Mouse (Mus musculus) MEL (cell line): ENCODE measurements around the gene Fat3. TPM values are rescaled to one million over a fixed set of nuclear protein-coding genes. Genes with fewer than 3 reads are reported as not detected.

Source experiments
- DNase-seq: peaks from one replicate; pipeline ENCODE4 v3.0.0; 2011; ENCODE audit warnings: low read depth, low spot score
- H3K27ac ChIP-seq: 2 replicates; pipeline ENCODE4 v1.5.1; 2012; ENCODE audit warnings: low read depth, mild to moderate bottlenecking, control low read depth, low read length, moderate library complexity; ENCODE audit not compliant: control insufficient read depth
- H3K27me3 ChIP-seq, 2 experiments: fragments of 150-350 bp in 1 of 2; sonication (generic) in 1 of 2; 2 replicates each; pipeline ENCODE4 v1.6.1; 2012; ENCODE audit warnings: low read length in 2 of 2, mild to moderate bottlenecking in 2 of 2, improper control_type of control experiment in 1 of 2, moderate library complexity in 1 of 2; ENCODE audit not compliant: insufficient read depth in 2 of 2, control insufficient read depth in 1 of 2
- H3K36me3 ChIP-seq, 2 experiments: 2 replicates each; pipeline ENCODE4 v1.6.1; 2012 to 2014; ENCODE audit warnings: low read length in 2 of 2, improper control_type of control experiment in 1 of 2, inconsistent platforms in 1 of 2, mild to moderate bottlenecking in 1 of 2; ENCODE audit not compliant: insufficient read depth in 2 of 2, control insufficient read depth in 1 of 2
- H3K4me1 ChIP-seq, 2 experiments: fragments of 150-350 bp in 1 of 2; sonication (generic) in 1 of 2; 2 replicates each; pipeline ENCODE4 v1.6.1; 2012; ENCODE audit warnings: low read length in 2 of 2, improper control_type of control experiment in 1 of 2, mild to moderate bottlenecking in 1 of 2; ENCODE audit not compliant: insufficient read depth in 2 of 2, control insufficient read depth in 1 of 2
- H3K4me3 ChIP-seq, 2 experiments: fragments of 150-350 bp in 1 of 2; sonication (generic) in 1 of 2; 2 replicates each; pipeline ENCODE4 v1.5.1; 2012; ENCODE audit warnings: low read depth in 2 of 2, low read length in 2 of 2, mild to moderate bottlenecking in 2 of 2, moderate library complexity in 2 of 2, control low read depth in 1 of 2, improper control_type of control experiment in 1 of 2; ENCODE audit not compliant: control insufficient read depth in 1 of 2, insufficient read depth in 1 of 2
- H3K79me2 ChIP-seq: 2 replicates; pipeline ENCODE4 v1.6.1; 2012; ENCODE audit warnings: mild to moderate bottlenecking, low read length, moderate library complexity; ENCODE audit not compliant: control insufficient read depth, poor library complexity, insufficient read depth
- H3K9ac ChIP-seq: 2 replicates; pipeline ENCODE4 v1.6.1; 2012; ENCODE audit warnings: low read depth, mild to moderate bottlenecking, control low read depth, low read length, moderate library complexity; ENCODE audit not compliant: control insufficient read depth, poor library complexity, severe bottlenecking
- H3K9me3 ChIP-seq: fragments of 150-350 bp; sonication (generic); replicated peaks from 2 replicates; pipeline ENCODE4 v1.6.1; 2012; ENCODE audit warnings: mild to moderate bottlenecking, low read length, improper control_type of control experiment, moderate library complexity; ENCODE audit not compliant: insufficient read depth
- BHLHE40 ChIP-seq: IDR thresholded peaks from 2 replicates; pipeline ENCODE4 v1.6.1; 2012; ENCODE audit warnings: low read depth, mild to moderate bottlenecking, inconsistent platforms, low read length, improper control_type of control experiment, borderline replicate concordance
- CHD1 ChIP-seq: IDR thresholded peaks from 2 replicates; pipeline ENCODE4 v1.6.1; 2012; ENCODE audit warnings: low read depth, mild to moderate bottlenecking, inconsistent platforms, low read length, improper control_type of control experiment
- CHD2 ChIP-seq: IDR thresholded peaks from 2 replicates; pipeline ENCODE4 v1.6.1; 2011; ENCODE audit warnings: low read length, improper control_type of control experiment
- E2F4 ChIP-seq: IDR thresholded peaks from 2 replicates; pipeline ENCODE4 v1.6.1; 2011; ENCODE audit warnings: low read depth, low read length, improper control_type of control experiment, borderline replicate concordance
- EP300 ChIP-seq, 2 experiments: IDR thresholded peaks; 2 replicates each; pipeline ENCODE4 v1.6.1; 2011; ENCODE audit warnings: improper control_type of control experiment in 2 of 2, low read length in 2 of 2, low read depth in 1 of 2, mild to moderate bottlenecking in 1 of 2
- GABPA ChIP-seq: IDR thresholded peaks from 2 replicates; pipeline ENCODE4 v1.6.1; 2012; ENCODE audit warnings: low read depth, mild to moderate bottlenecking, inconsistent platforms, low read length, improper control_type of control experiment, moderate library complexity
- GATA1 ChIP-seq: IDR thresholded peaks from 2 replicates; pipeline ENCODE4 v1.6.1; 2011; ENCODE audit warnings: low read depth, low read length, improper control_type of control experiment
- HCFC1 ChIP-seq: IDR thresholded peaks from 2 replicates; pipeline ENCODE4 v1.6.1; 2012; ENCODE audit warnings: low read depth, mild to moderate bottlenecking, inconsistent platforms, low read length, improper control_type of control experiment, moderate library complexity
- MAFK ChIP-seq: IDR thresholded peaks from 2 replicates; pipeline ENCODE4 v1.6.1; 2011; ENCODE audit warnings: low read depth, mild to moderate bottlenecking, low read length, improper control_type of control experiment, borderline replicate concordance
- MAZ ChIP-seq: IDR thresholded peaks from 2 replicates; pipeline ENCODE4 v1.6.1; 2012; ENCODE audit warnings: low read depth, mild to moderate bottlenecking, inconsistent platforms, low read length, improper control_type of control experiment
- MXI1 ChIP-seq: IDR thresholded peaks from 2 replicates; pipeline ENCODE4 v1.6.1; 2011; ENCODE audit warnings: mild to moderate bottlenecking, low read depth, low read length, improper control_type of control experiment
- MYC ChIP-seq: IDR thresholded peaks from 2 replicates; pipeline ENCODE4 v1.6.1; 2011; ENCODE audit warnings: low read depth, mild to moderate bottlenecking, low read length, improper control_type of control experiment, moderate library complexity
- NELFE ChIP-seq: IDR thresholded peaks from 2 replicates; pipeline ENCODE4 v1.6.1; 2011; ENCODE audit warnings: low read depth, low read length, improper control_type of control experiment
- NRF1 ChIP-seq: IDR thresholded peaks from 2 replicates; pipeline ENCODE4 v1.6.1; 2014; ENCODE audit warnings: low read depth, mild to moderate bottlenecking, inconsistent platforms, low read length, improper control_type of control experiment, moderate library complexity; ENCODE audit not compliant: poor library complexity, insufficient read depth, severe bottlenecking
- POLR2AphosphoS2 ChIP-seq: IDR thresholded peaks from 2 replicates; pipeline ENCODE4 v1.6.1; 2011; ENCODE audit warnings: low read length, improper control_type of control experiment
- POLR2AphosphoS5 ChIP-seq: IDR thresholded peaks from 2 replicates; pipeline ENCODE4 v1.6.1; 2012; ENCODE audit warnings: low read depth, borderline replicate concordance, mild to moderate bottlenecking, inconsistent platforms, low read length, moderate library complexity, mixed read lengths
- RCOR1 ChIP-seq: IDR thresholded peaks from 2 replicates; pipeline ENCODE4 v1.6.1; 2012; ENCODE audit warnings: low read depth, mild to moderate bottlenecking, inconsistent platforms, low read length, improper control_type of control experiment
- SIN3A ChIP-seq: IDR thresholded peaks from 2 replicates; pipeline ENCODE4 v1.6.1; 2012; ENCODE audit warnings: low read length, improper control_type of control experiment, inconsistent platforms
- SMC3 ChIP-seq: IDR thresholded peaks from 2 replicates; pipeline ENCODE4 v1.6.1; 2011; ENCODE audit warnings: low read depth, low read length, improper control_type of control experiment
- TBP ChIP-seq: IDR thresholded peaks from 2 replicates; pipeline ENCODE4 v1.8.0; 2011; ENCODE audit warnings: low read depth, low read length, improper control_type of control experiment
- TCF12 ChIP-seq: IDR thresholded peaks from 2 replicates; pipeline ENCODE4 v1.6.1; 2014; ENCODE audit warnings: low read depth, mild to moderate bottlenecking, inconsistent platforms, low read length, improper control_type of control experiment, moderate library complexity
- UBTF ChIP-seq: IDR thresholded peaks from 2 replicates; pipeline ENCODE4 v1.6.1; 2012; ENCODE audit warnings: low read depth, mild to moderate bottlenecking, inconsistent platforms, low read length, improper control_type of control experiment, moderate library complexity, borderline replicate concordance; ENCODE audit not compliant: insufficient read depth
- USF1 ChIP-seq: IDR thresholded peaks from 2 replicates; pipeline ENCODE4 v1.6.1; 2014; ENCODE audit warnings: low read depth, mild to moderate bottlenecking, inconsistent platforms, low read length, improper control_type of control experiment, moderate library complexity
- ZC3H11A ChIP-seq: IDR thresholded peaks from 2 replicates; pipeline ENCODE4 v1.6.1; 2012; ENCODE audit warnings: low read depth, mild to moderate bottlenecking, inconsistent platforms, low read length, improper control_type of control experiment
- ZMIZ1 ChIP-seq: IDR thresholded peaks from 2 replicates; pipeline ENCODE4 v1.6.1; 2012; ENCODE audit warnings: low read depth, mild to moderate bottlenecking, inconsistent platforms, low read length, improper control_type of control experiment, moderate library complexity
- ZNF384 ChIP-seq: IDR thresholded peaks from 2 replicates; pipeline ENCODE4 v1.6.1; 2012; ENCODE audit warnings: low read depth, mild to moderate bottlenecking, inconsistent platforms, low read length, improper control_type of control experiment
- polyA plus RNA-seq, 2 experiments: library from polyadenylated mRNA; stranded (reverse) in 1 of 2; unstranded in 1 of 2; fragments of >175 nt in 1 of 2; fragments of >200 nt in 1 of 2; gene quantifications; 2 replicates each; pipeline versions ENCODE4 v1.2.1 to v1.2.4; 2012; ENCODE audit warnings: low replicate concordance in 2 of 2, low read depth in 1 of 2; ENCODE audit not compliant: insufficient read length in 2 of 2, insufficient read depth in 1 of 2, missing spikeins in 1 of 2
- total RNA-seq: library from RNA; depleted of rRNA; stranded (reverse); fragments of 300-350 nt; gene quantifications from 2 replicates; pipeline ENCODE4 v1.2.3, GENCODE M21; 2012

Fat3 gene
- total and polyA plus RNA-seq, 3 experiments: 1.5 to 1.8 TPM; not detected in 1

GRCm38 (mm10) chr9:16029066-16029465 is 472.0 kb downstream of the Fat3 start:
- Histone ChIP-seq H3K4me1 (no peaks in the 10 kb centered on the region), H3K4me3 (no peak overlapping the region), H3K27ac (no peak overlapping the region), H3K9ac (no peak overlapping the region), H3K27me3 (peaks cover 0 to 3% of the 10 kb centered on the region in 2 experiments; a peak in 2 of 4 replicates)
- TF ChIP-seq E2F4 (no peak), ZC3H11A (no peak)
- TF ChIP-seq, all 39 proteins: peak for 0
- H3K9me3 ChIP-seq: no peaks in the 10 kb centered on the region
- DNase-seq: no peak
- H3K79me2 ChIP-seq: no peaks in the 10 kb centered on the region
- H3K36me3 ChIP-seq: no peaks in the 10 kb centered on the region

GRCm38 (mm10) chr9:16028394-16028911 is 472.6 kb downstream of the Fat3 start:
- Histone ChIP-seq H3K9ac (no peak overlapping the region), H3K79me2 (no peaks in the 10 kb centered on the region), H3K9me3 (no peaks in the 10 kb centered on the region), H3K27ac (no peak overlapping the region), H3K27me3 (peaks cover 0 to 1% of the 10 kb centered on the region in 2 experiments; a peak in 2 of 4 replicates), H3K4me1 (no peaks in the 10 kb centered on the region), H3K4me3 (no peak overlapping the region), H3K36me3 (no peaks in the 10 kb centered on the region)
- TF ChIP-seq EP300 (IDR thresholded peaks at IDR 0.05; ENCODE audit: low read depth in 1 of 2, low read length in 2 of 2): no peak
- no peak for TF ChIP-seq GATA1
- no peak for TF ChIP-seq MXI1
- TF ChIP-seq TCF12: no peak
- no peak for TF ChIP-seq ZNF384
- no peak for TF ChIP-seq ZMIZ1
- no peak for TF ChIP-seq SIN3A
- TF ChIP-seq MAFK: no peak
- no peak for TF ChIP-seq CHD1
- no peak for TF ChIP-seq UBTF
- no peak for TF ChIP-seq CHD2
- DNase-seq: no peak

- Histone ChIP-seq H3K79me2 (no peaks in the 10 kb centered on the region), H3K9me3 (no peaks in the 10 kb centered on the region), H3K27me3 (peaks cover 0 to 3% of the 10 kb centered on the region in 2 experiments; a peak in 3 of 4 replicates), H3K36me3 (no peaks in the 10 kb centered on the region), H3K4me3 (no peak overlapping the region), H3K27ac (no peak overlapping the region), H3K4me1 (no peaks in the 10 kb centered on the region), H3K9ac (no peak overlapping the region)
- TF ChIP-seq BHLHE40 (no peak), MYC (no peak), CHD2 (no peak), SMC3 (no peak), MAZ (no peak), NRF1 (no peak), RCOR1 (no peak), USF1 (no peak), CHD1 (no peak), SIN3A (no peak), NELFE (no peak), TBP (no peak), HCFC1 (no peak), GABPA (no peak), EP300 (IDR thresholded peaks at IDR 0.05; ENCODE audit: low read depth in 1 of 2, low read length in 2 of 2) (no peak), E2F4 (no peak), MAFK (no peak), POLR2AphosphoS2 (no peak), POLR2AphosphoS5 (no peak)
- no peak for DNase-seq
These were observed 475.0 kb downstream of the Fat3 start for GRCm38 (mm10) chr9:16026054-16026453.
